Mouse (Mus musculus) hindbrain, embryonic 15.5 days (tissue): ENCODE data around the gene Zbed5. TPM values are rescaled to one million over a fixed set of nuclear protein-coding genes. Genes with fewer than 3 reads are reported as not detected.

ENCODE experiments used
- ATAC-seq: fragments of 200-750 bp; cut with Nextera tagmentation; 2 replicates; pipeline ENCODE4 v1.8.0; 2017; ENCODE audit warnings: low read depth, moderate number of reproducible peaks, moderate TSS enrichment; ENCODE audit not compliant: low FRiP score
- H3K27ac ChIP-seq: fragments of 300-500 bp; sonication (generic); replicated peaks from 2 replicates; pipeline ENCODE4 v1.5.1; 2015; ENCODE audit warnings: mild to moderate bottlenecking, inconsistent platforms
- H3K27me3 ChIP-seq: fragments of 300-500 bp; sonication (generic); 2 replicates; pipeline ENCODE4 v1.6.1; 2015; ENCODE audit warnings: control low read depth, inconsistent platforms
- H3K36me3 ChIP-seq: fragments of 300-500 bp; sonication (generic); 2 replicates; pipeline ENCODE4 v1.6.1; 2015; ENCODE audit warnings: control low read depth, inconsistent platforms
- H3K4me1 ChIP-seq: fragments of 300-500 bp; sonication (generic); replicated peaks from 2 replicates; pipeline ENCODE4 v1.6.1; 2015; ENCODE audit warnings: control low read depth, inconsistent platforms
- H3K4me2 ChIP-seq: fragments of 300-500 bp; sonication (generic); 2 replicates; pipeline ENCODE4 v1.6.1; 2015; ENCODE audit warnings: moderate library complexity, mild to moderate bottlenecking, inconsistent platforms
- H3K4me3 ChIP-seq: fragments of 300-500 bp; sonication (generic); 2 replicates; pipeline ENCODE4 v1.5.1; 2015; ENCODE audit warnings: mild to moderate bottlenecking, inconsistent platforms
- H3K9ac ChIP-seq: fragments of 300-500 bp; sonication (generic); 2 replicates; pipeline ENCODE4 v1.6.1; 2015; ENCODE audit warnings: inconsistent platforms
- H3K9me3 ChIP-seq: fragments of 300-500 bp; sonication (generic); 2 replicates; pipeline ENCODE4 v1.6.1; 2016; ENCODE audit warnings: control low read depth, inconsistent platforms
- WGBS: fragments of 180-500 bp; shearing (Covaris S2); methylation state at CpG from one replicate; pipeline ENCODE4 v1.1.7; 2015; 5-methylcytosine and 5-hydroxymethylcytosine counted together
- polyA plus RNA-seq: library from polyadenylated mRNA; unstranded; fragments of >200 nt; fragmentation: Nextera tagmentation; extraction: Ambion mirVana; gene quantifications from 2 replicates; pipeline ENCODE4 v1.2.1, GENCODE M21; 2015

Gene Zbed5
- 13.6 and 14.2 TPM in 2 replicates for polyA plus RNA-seq

DNA sequence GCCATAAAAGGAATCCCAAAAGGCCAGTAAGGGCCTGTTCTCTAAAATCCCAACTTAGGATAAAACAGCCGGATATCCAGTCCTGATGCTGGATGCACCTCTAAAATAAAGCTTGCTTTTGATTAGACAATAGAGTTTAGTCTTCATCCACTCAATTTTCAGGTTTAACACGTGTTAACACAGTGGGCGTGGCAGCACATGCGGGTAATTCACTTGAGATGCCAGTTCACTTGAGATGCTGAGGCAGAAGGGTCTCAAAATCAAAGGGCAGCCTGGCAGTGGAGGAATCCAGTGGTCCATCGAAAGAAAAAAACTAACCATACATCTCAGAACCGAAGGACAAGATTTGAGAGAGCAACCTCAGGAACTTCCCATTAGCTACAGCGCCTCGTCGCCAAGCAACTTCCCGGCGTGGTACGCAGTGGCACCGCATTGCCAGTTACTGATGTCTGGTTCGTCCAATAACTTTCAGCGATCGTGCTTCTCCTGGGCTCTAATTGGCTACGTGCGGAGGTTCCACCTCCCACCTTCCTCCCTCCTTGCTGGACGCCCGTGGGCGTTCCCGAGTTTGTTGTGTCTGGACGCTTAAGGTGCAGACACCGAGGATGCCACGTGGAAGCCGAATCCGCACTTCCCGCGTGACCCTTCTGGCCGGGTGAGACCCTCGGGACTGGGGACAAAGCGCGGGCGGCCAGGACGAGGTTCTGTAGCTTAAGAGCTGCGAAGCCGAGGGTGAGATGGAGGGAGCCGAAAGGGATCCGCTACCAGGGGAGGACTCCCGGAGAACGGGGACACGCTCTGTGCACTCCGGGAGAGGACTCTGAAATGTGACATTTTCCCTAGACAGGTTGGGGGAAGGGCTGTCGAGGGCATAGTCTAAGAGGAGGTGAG lies at the start of gene Zbed5:
Gene Zbed5 (plus strand): TSS at position 526 of the 891 bp plus-strand sequence.
- Histone ChIP-seq H3K36me3 (no peaks in the 10 kb centered on the region), H3K9me3 (no peaks in the 10 kb centered on the region), H3K27me3 (no peaks in the 10 kb centered on the region), H3K27ac (peak within 1 kb of the TSS; percentile 48), H3K4me2 (peak within 1 kb of the TSS; percentile 80), H3K4me3 (peak within 1 kb of the TSS; percentile 84), H3K9ac (peak within 1 kb of the TSS; percentile 61), H3K4me1 (peaks cover 14% of the 10 kb centered on the region)
- WGBS, result 2% methylated on average over 44 of the region's 44 CpGs
- ATAC-seq, result peak; percentile 99

DNA sequence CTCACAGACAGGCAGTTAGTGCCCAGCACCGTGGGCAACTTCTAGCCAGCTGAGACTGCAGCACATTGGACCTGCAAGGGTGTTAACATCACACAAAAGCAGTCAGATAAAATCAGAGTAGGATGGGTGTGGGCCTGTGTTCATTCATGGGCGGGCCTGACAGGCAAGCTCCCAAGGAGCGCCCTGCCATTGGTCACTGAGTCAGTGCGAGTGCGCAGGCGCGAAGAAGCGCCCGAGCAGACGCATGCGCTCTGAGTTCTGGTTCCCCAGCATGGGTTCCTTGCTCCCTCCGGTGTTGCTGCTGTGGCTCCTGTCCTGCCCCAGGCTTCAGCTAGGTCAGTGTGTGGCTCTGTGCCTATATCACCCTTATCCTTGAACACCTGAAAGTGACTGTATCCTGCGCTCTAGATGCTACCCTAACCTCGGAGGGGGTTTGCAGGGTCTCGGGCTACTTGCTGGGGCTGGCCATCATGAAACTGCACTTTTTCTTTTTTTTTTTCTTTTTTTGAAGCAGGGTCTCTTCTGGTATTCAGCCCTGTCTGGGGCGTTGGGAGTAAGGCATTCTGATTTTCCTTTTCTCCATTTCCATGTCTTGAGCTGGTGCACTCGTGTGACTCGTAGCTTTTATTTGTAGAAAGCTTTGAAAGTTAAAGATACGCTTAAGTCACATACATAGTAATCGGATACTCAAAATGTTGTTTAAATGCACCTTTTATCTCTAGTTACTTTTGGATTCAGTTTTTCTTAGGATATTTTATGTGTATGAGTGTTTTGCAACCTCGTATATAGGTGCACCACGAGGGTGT lies 48.6 kb upstream of the Zbed5 start, which contains the start of gene Sumf2:
Gene Sumf2 (plus strand): TSS at position 235 of the 806 bp plus-strand sequence.
- Histone ChIP-seq H3K4me1 (peaks cover 15% of the 10 kb centered on the region), H3K4me3 (peak within 1 kb of the TSS; percentile 61), H3K9me3 (no peaks in the 10 kb centered on the region), H3K9ac (peak within 1 kb of the TSS; percentile 76), H3K4me2 (peak within 1 kb of the TSS; percentile 74), H3K27me3 (no peaks in the 10 kb centered on the region), H3K27ac (peak within 1 kb of the TSS; percentile 76), H3K36me3 (peaks cover 28% of the 10 kb centered on the region)
- WGBS, result 12% methylated on average over 22 of the region's 22 CpGs
- ATAC-seq, result peak; percentile 99

DNA sequence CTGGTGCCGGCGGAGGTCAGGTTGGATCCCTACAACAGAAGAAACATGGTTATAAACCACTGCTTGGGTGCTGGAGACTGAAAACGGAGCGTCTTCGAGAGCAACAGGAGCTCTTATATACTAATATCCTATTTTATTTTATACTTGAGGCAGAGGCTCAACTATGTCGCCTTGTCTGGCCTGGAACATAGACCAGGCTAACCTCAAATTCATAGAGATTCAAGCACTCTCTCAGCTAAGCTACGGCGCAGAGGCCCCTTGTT lies 48.0 kb upstream of the Zbed5 start:
- 58% methylated on average over 8 of the region's 8 CpGs for WGBS
- Histone ChIP-seq H3K9ac (peak overlapping the region; percentile 76), H3K9me3 (no peaks in the 10 kb centered on the region)

DNA sequence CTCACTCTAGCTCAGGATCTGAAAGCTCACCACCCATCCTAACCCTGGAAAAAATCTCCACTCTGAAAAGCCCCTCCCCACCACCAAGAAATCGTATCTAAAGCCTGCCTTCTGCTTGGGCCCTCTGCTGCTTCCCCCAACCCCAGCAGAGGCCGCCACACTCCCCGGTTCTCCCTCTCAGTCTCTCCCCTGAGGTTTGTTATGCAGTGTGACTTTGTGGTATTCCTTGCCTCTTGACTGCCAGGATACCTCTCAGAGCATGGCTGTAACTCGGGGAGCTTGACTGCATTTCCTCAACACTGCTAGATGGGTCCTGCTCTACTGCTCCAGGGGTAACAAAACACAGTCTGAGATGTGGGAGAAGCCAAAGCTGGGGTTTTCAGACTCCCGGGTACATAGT lies 40.4 kb upstream of the Zbed5 start:
- Histone ChIP-seq H3K36me3 (peaks cover 44% of the 10 kb centered on the region), H3K4me2 (no peak overlapping the region), H3K27ac (no peak overlapping the region), H3K4me3 (no peak overlapping the region), H3K9ac (no peak overlapping the region), H3K4me1 (no peaks in the 10 kb centered on the region), H3K27me3 (no peaks in the 10 kb centered on the region), H3K9me3 (no peaks in the 10 kb centered on the region)
- 47% methylated on average over 5 of the region's 5 CpGs for WGBS
- no peak for ATAC-seq

More for the DNA sequence above, 48.0 kb upstream of the Zbed5 start:
- peak overlapping the region; percentile 61 for H3K4me3 ChIP-seq
- H3K27ac ChIP-seq, result no peak overlapping the region
- ATAC-seq, result no peak
- H3K27me3 ChIP-seq, result no peaks in the 10 kb centered on the region
- H3K36me3 ChIP-seq, result peaks cover 28% of the 10 kb centered on the region
- peaks cover 15% of the 10 kb centered on the region for H3K4me1 ChIP-seq
- H3K4me2 ChIP-seq, result peak overlapping the region; percentile 74

DNA sequence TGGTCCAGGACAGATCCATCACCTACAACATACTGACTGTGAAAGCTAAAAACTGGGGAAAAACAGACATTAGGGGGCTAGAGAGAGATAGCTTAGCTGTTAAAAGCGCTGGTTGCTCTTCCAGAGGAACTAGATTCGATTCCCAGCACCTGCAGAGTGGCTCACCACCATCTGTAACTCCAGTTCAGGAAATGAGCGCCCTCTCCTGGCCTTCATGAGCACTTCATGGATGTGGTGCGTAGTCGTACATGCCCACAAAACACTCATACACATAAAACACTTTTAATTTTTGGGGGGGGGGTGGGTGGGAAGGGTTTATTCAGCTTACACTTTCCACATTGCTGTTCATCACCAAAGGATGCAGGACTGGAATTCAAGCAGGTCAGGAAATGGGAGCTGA lies 39.1 kb upstream of the Zbed5 start:
- Histone ChIP-seq H3K4me2 (no peak overlapping the region), H3K4me3 (no peak overlapping the region), H3K36me3 (peaks cover 54% of the 10 kb centered on the region), H3K9me3 (no peaks in the 10 kb centered on the region), H3K27ac (no peak overlapping the region), H3K27me3 (no peaks in the 10 kb centered on the region), H3K4me1 (no peaks in the 10 kb centered on the region), H3K9ac (no peak overlapping the region)
- no peak for ATAC-seq
- 85% methylated on average over 5 of the region's 5 CpGs for whole genome bisulfite sequencing

DNA sequence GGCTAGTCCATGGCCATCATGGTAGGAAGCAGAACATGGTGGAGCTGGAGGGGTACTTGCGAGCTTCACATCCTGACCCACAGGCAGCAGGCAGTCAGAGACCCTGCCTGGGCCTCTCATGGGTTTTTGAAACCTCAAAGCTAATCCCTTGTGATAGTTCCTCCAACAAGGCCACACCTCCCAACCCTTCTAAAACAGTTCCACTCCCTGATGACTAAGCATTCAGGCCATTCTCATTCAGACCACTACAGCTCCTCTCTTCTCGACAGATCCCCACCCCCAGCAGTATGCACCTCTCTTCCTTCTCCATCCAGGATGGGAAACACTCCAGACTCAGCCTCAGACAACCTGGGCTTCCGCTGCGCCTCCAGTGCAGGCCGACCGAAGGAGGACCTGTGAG lies 33.2 kb upstream of the Zbed5 start:
- no peaks in the 10 kb centered on the region for H3K4me1 ChIP-seq
- no peaks in the 10 kb centered on the region for H3K9me3 ChIP-seq
- no peaks in the 10 kb centered on the region for H3K27me3 ChIP-seq
- no peak for ATAC-seq
- no peak overlapping the region for H3K4me3 ChIP-seq
- no peak overlapping the region for H3K27ac ChIP-seq
- no peak overlapping the region for H3K9ac ChIP-seq
- H3K4me2 ChIP-seq, result no peak overlapping the region
- 96% methylated on average over 6 of the region's 6 CpGs for WGBS
- peaks cover 41% of the 10 kb centered on the region for H3K36me3 ChIP-seq

DNA sequence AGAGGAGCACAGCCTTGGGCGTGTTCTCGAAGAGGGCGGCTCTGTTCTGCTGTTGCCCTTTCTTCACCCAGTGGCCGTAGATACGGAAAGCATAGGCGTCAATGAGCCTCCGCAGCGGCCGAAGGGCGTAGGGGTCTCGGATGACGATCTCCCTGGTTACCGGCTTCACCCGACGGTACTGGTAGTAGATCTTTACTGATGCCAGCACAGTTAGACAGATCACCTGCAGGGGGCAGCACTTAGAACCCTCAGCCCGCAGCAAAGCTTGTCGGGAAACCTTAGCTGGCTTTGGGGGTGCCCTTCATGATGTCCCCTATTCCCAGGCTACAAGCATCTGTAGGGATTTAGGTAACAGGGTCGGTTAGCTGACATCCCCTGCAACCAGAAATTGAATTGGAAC lies 31.1 kb upstream of the Zbed5 start:
- no peak for ATAC-seq
- Histone ChIP-seq H3K4me1 (no peaks in the 10 kb centered on the region), H3K27me3 (no peaks in the 10 kb centered on the region), H3K9me3 (no peaks in the 10 kb centered on the region), H3K4me3 (no peak overlapping the region), H3K4me2 (0 out of 2 replicates have a peak overlapping the region, but pooled peaks have one; percentile 6), H3K36me3 (peaks cover 31% of the 10 kb centered on the region), H3K9ac (no peak overlapping the region), H3K27ac (no peak overlapping the region)
- 10% methylated on average over 18 of the region's 18 CpGs for WGBS

DNA sequence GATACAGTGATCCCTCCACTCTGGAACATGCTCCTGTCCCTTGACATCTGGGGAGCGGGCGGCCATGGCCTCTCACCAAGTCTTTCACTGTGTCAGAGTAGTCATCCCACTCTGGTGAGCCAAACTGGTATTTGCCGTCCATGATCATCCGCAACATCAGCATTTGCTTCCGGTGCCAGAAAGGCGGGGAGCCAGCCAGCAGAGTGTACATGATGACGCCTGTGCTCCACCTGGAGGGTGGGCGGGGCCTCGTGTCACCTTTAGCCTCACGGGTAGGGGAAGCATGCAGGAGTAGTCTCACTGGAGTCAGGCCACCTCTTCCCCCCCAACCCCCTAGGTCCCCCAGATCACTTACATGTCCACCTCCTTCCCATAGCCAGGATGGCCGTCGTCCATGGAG lies 29.7 kb upstream of the Zbed5 start:
- no peak overlapping the region for H3K9ac ChIP-seq
- ATAC-seq, result no peak
- H3K4me2 ChIP-seq, result no peak overlapping the region
- H3K27me3 ChIP-seq, result no peaks in the 10 kb centered on the region
- no peak overlapping the region for H3K27ac ChIP-seq
- 91% methylated on average over 12 of the region's 12 CpGs for WGBS
- no peaks in the 10 kb centered on the region for H3K4me1 ChIP-seq
- H3K36me3 ChIP-seq, result peaks cover 21% of the 10 kb centered on the region
- no peak overlapping the region for H3K4me3 ChIP-seq
- no peaks in the 10 kb centered on the region for H3K9me3 ChIP-seq

DNA sequence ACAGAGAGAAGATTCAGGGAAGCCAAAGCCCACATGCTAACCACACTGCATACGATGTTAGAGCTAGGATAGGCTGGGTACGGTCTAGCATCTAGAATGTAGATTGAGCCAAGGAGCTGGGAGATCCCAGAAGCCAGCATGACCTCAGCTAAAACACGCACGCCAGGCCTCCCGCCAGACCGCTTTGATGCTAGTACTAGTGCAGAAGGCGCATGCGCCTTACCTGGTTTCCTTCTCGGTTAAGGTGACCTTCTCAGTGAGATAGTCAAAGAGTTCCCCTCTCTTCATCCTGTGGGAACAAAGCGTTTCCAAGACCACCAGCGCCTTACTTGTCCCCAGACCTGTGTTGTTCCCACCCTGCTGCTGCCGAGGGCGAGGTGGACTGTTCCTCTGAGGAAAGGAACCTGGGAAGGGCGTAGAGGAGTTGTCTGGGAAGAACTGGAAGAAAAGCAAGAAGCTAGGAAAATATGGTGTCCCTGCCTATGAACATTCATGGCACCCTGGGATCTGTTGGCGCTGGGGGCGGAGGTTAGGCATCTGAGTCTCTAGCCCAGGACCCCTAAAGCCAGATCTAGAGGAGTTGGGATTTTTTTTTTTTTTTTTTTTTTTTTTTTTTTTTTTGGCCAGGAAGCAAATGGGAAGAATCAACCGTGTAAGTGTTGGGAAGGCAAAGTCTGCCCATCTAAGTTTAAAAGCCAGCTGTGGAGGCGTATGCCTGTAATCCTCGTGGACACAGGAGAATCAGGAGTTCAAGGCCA lies 26.1 kb upstream of the Zbed5 start:
- H3K36me3 ChIP-seq, result no peaks in the 10 kb centered on the region
- no peak overlapping the region for H3K27ac ChIP-seq
- no peaks in the 10 kb centered on the region for H3K9me3 ChIP-seq
- H3K4me3 ChIP-seq, result no peak overlapping the region
- WGBS, result 91% methylated on average over 19 of the region's 19 CpGs
- H3K27me3 ChIP-seq, result no peaks in the 10 kb centered on the region
- H3K9ac ChIP-seq, result no peak overlapping the region
- no peak for ATAC-seq
- H3K4me1 ChIP-seq, result no peaks in the 10 kb centered on the region
- no peak overlapping the region for H3K4me2 ChIP-seq

DNA sequence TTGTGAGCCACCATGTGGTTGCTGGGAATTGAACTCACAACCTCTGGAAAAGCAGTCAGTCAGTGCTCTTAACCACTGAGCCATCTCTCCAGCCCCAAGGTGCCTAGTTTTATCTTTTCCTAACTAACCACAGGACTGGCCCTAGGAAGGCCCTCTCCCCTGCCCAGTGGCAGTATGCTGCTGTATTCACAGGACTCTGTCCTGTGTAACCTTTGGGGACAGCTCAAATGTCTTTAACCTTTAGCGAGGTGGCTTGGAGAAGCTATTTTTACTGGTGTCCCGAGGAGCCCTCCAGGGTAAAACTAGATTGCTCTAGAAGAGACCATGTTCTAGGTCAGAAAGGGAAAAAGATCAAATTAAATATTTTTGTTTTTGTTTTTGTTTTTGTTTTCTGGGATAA lies 24.3 kb upstream of the Zbed5 start:
- no peak overlapping the region for H3K9ac ChIP-seq
- no peak overlapping the region for H3K27ac ChIP-seq
- H3K4me1 ChIP-seq, result no peaks in the 10 kb centered on the region
- H3K4me2 ChIP-seq, result no peak overlapping the region
- 83% methylated on average over 2 of the region's 2 CpGs for WGBS
- no peaks in the 10 kb centered on the region for H3K36me3 ChIP-seq
- ATAC-seq, result no peak
- no peaks in the 10 kb centered on the region for H3K27me3 ChIP-seq
- no peaks in the 10 kb centered on the region for H3K9me3 ChIP-seq
- no peak overlapping the region for H3K4me3 ChIP-seq

DNA sequence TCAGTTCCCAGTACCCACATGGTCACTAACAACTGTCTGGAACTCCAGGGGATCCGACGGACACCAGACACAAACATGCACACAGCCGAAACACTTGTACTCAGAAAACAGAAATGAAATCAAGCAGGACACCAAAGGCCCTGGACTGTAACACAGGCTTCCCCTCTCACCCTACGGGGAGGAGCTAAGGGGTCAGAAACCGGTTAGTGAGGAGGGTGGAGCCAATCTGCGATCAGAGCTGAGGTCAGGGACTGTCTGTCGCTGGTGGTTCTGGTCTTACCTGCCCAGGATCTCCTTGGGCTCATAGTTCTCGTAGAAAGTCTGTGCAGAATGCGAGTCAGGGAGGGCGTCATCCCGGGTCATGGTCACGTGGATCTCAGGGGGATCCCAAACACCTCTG lies 21.6 kb upstream of the Zbed5 start:
- Histone ChIP-seq H3K4me1 (no peaks in the 10 kb centered on the region), H3K4me2 (no peak overlapping the region), H3K27me3 (no peaks in the 10 kb centered on the region), H3K9me3 (no peaks in the 10 kb centered on the region), H3K36me3 (no peaks in the 10 kb centered on the region), H3K4me3 (no peak overlapping the region), H3K9ac (no peak overlapping the region), H3K27ac (no peak overlapping the region)
- ATAC-seq, result no peak
- WGBS, result 86% methylated on average over 12 of the region's 12 CpGs

DNA sequence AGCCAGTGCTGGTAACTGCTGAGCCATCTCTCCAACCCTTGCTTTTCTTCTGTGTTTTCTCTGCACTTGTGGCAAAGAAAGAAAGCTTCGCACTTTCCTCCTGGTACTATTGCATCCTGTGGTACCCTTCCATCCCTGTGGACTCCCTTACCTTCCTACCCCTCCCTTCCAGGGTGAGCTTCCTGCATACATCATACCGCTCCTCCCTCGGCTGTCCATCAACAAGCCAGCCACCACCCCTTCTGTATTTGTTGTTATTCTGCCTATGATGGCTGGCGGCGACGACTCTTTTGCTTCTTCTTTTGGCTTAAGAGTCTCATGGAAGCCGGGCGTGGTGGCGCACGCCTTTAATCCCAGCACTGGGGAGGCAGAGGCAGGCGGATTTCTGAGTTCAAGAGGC lies 20.4 kb upstream of the Zbed5 start:
- 79% methylated on average over 11 of the region's 11 CpGs for WGBS
- ATAC-seq, result no peak

More for the DNA sequence above, 20.4 kb upstream of the Zbed5 start:
- Histone ChIP-seq H3K4me3 (no peak overlapping the region), H3K36me3 (peaks cover 4% of the 10 kb centered on the region), H3K27ac (no peak overlapping the region), H3K4me2 (no peak overlapping the region), H3K4me1 (no peaks in the 10 kb centered on the region), H3K9ac (no peak overlapping the region), H3K9me3 (no peaks in the 10 kb centered on the region), H3K27me3 (no peaks in the 10 kb centered on the region)
